Mouse (Mus musculus) ES-E14 (cell line): Measurements from ENCODE around the gene Ifna16. TPM values are rescaled to one million over a fixed set of nuclear protein-coding genes. Genes with fewer than 3 reads are reported as not detected.

Experiments used
- DNase-seq: peaks from one replicate; pipeline ENCODE4 v3.0.0-alpha.2; 2013; ENCODE audit warnings: low read depth, low spot score
- H3K27ac ChIP-seq: 2 replicates; pipeline ENCODE4 v1.5.1; 2012; ENCODE audit warnings: low read depth, mild to moderate bottlenecking, low read length, moderate library complexity, mixed read lengths; ENCODE audit not compliant: poor library complexity, insufficient read depth, severe bottlenecking
- H3K36me3 ChIP-seq: 2 replicates; pipeline ENCODE4 v1.6.1; 2012; ENCODE audit warnings: mild to moderate bottlenecking, low read length, moderate library complexity, mixed read lengths; ENCODE audit not compliant: control insufficient read depth, poor library complexity, insufficient read depth, severe bottlenecking
- H3K4me1 ChIP-seq, 2 experiments: fragments of 150-350 bp in 1 of 2; sonication (generic) in 1 of 2; 2 replicates each; pipeline ENCODE4 v1.6.1; 2012; ENCODE audit warnings: low read length in 2 of 2, mild to moderate bottlenecking in 1 of 2, mixed read lengths in 1 of 2; ENCODE audit not compliant: control insufficient read depth in 2 of 2, insufficient read depth in 2 of 2, poor library complexity in 1 of 2
- H3K4me3 ChIP-seq, 2 experiments: fragments of 150-350 bp in 1 of 2; sonication (generic) in 1 of 2; 2 replicates each; pipeline ENCODE4 v1.5.1; 2012; ENCODE audit warnings: low read length in 2 of 2, low read depth in 1 of 2, mild to moderate bottlenecking in 1 of 2, mixed read lengths in 1 of 2; ENCODE audit not compliant: insufficient read depth in 1 of 2, poor library complexity in 1 of 2, severe bottlenecking in 1 of 2
- H3K9ac ChIP-seq: 2 replicates; pipeline ENCODE4 v1.6.1; 2012; ENCODE audit warnings: low read depth, mild to moderate bottlenecking, low read length, mixed read lengths; ENCODE audit not compliant: poor library complexity, insufficient read depth, severe bottlenecking
- H3K9me3 ChIP-seq: fragments of 150-350 bp; sonication (generic); 2 replicates; pipeline ENCODE4 v1.6.1; 2012; ENCODE audit warnings: low read depth, mild to moderate bottlenecking, low read length; ENCODE audit not compliant: control insufficient read depth, insufficient read depth
- CHD2 ChIP-seq: IDR thresholded peaks from 2 replicates; pipeline ENCODE4 v1.6.1; 2014; ENCODE audit warnings: mild to moderate bottlenecking, low read depth, low read length, inconsistent platforms
- HCFC1 ChIP-seq: IDR thresholded peaks from 2 replicates; pipeline ENCODE4 v1.6.1; 2012; ENCODE audit warnings: low read length, inconsistent platforms, borderline replicate concordance; ENCODE audit not compliant: insufficient read depth
- MAFK ChIP-seq: IDR thresholded peaks from 2 replicates; pipeline ENCODE4 v1.6.1; 2014; ENCODE audit warnings: mild to moderate bottlenecking, low read depth, low read length, inconsistent platforms; ENCODE audit not compliant: insufficient read depth
- ZC3H11A ChIP-seq: IDR thresholded peaks from 2 replicates; pipeline ENCODE4 v1.6.1; 2012; ENCODE audit warnings: low read depth, mild to moderate bottlenecking, inconsistent platforms, low read length, borderline replicate concordance
- ZNF384 ChIP-seq: IDR thresholded peaks from 2 replicates; pipeline ENCODE4 v1.6.1; 2012; ENCODE audit warnings: low read depth, low read length, inconsistent platforms
- in situ Hi-C, 2 experiments: fragments of 600-800 bp; cut with MboI; formaldehyde crosslinking; loops; one replicate each; pipeline ENCODE4 v1.15.1; 2025; ENCODE audit warnings: low sequenced_read_pairs in 2 of 2, inconsistent platforms in 1 of 2; ENCODE audit not compliant: unreplicated experiment in 2 of 2
- total RNA-seq: library from RNA; depleted of rRNA; stranded (reverse); fragments of 300-350 nt; gene quantifications from 2 replicates; pipeline ENCODE4 v1.2.3, GENCODE M21; 2012

Ifna16 gene
- total RNA-seq, 1 experiment, result not detected

DNA sequence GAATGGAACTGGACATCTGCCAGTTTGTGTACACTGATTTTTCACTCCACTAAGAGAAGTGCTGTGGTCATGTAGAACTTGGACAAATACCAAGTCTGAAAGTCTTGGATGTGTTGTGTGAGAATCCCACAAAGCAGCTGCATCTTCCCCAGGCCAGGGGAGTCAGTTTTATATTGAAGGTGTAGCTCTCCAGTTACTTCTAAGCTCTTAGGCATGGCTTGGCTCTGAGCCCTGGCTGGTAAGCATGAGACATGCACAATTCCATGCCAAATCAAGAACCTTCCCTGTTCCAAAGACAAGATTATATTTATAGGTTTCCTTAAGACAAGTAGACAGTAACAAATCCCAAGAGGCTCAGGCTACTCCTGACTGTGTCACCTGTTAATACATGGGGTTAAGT, 38.3 kb upstream of the Ifna16 start:
- DNase-seq, result no peak
- Histone ChIP-seq H3K4me3 (no peak overlapping the region), H3K9me3 (no peaks in the 10 kb centered on the region), H3K9ac (no peak overlapping the region), H3K27ac (no peak overlapping the region), H3K36me3 (peaks cover 1% of the 10 kb centered on the region; the same call in 1 of the 2 replicates), H3K4me1 (no peaks in the 10 kb centered on the region)
- TF ChIP-seq ZC3H11A, result no peak
- no peak for TF ChIP-seq MAFK
- TF ChIP-seq ZNF384, result no peak
- no peak for TF ChIP-seq HCFC1
- no peak for TF ChIP-seq CHD2
- in situ Hi-C loops, result no loop called here

DNA sequence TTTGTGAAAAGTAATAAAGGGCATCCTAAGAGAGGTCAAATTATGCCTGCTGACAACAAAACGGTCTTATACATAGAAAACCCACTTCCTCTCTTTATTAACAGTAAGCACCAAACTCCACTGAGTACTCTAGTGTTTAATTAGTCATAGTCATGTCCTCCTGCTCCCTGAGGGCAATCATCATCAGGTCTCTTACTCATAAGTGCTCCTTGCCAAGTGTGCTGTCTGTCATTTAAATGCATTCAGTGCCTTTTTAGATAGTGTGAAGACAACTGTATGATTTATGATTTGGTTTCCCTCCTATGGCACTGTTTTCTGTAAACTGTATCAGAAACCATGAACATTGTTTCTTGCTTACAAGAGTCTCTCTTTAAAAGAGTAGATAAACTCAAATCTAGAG, 37.6 kb upstream of the Ifna16 start:
- DNase-seq, result no peak
- Histone ChIP-seq H3K4me3 (no peak overlapping the region), H3K36me3 (no peaks in the 10 kb centered on the region; the same call in 1 of the 2 replicates), H3K4me1 (no peaks in the 10 kb centered on the region), H3K27ac (no peak overlapping the region), H3K9me3 (no peaks in the 10 kb centered on the region), H3K9ac (no peak overlapping the region)
- TF ChIP-seq HCFC1, result no peak
- TF ChIP-seq CHD2, result no peak
- no peak for TF ChIP-seq ZC3H11A
- no peak for TF ChIP-seq ZNF384
- TF ChIP-seq MAFK, result no peak
- in situ Hi-C loops, result no loop called here

DNA sequence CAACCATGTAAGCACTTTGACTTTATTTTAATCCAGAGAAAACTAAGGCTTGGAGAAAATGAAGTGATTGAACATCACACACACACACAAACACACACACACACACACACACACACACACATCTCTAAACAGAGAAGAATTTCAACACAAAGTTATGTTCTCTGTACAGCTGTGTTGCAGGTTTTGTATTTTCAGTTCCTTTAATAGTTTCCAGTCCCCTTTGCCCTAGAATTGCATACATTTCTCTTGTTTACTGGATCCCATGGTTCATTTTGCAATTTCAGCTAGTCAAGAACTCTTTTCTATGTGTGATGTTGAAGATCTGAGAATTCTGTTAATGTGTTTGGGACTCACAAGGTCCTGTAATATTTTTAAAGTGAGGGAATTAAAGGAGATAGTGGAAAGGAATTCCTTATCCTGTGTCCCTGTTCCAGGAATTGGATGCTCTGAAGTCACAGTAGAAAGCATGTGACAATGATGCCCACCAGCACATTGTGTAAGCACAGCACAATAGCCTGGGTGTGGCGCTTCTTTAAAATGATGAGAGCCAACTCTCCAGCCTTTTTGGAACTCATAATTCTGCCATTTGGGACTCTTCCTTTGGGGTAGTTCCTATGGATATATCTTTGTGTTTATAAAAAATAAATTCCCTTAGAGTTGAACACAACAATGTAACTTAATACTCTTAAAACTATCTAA, 30.6 kb upstream of the Ifna16 start:
- H3K9me3 ChIP-seq, result no peaks in the 10 kb centered on the region
- in situ Hi-C loops, result no loop called here
- no peak overlapping the region for H3K27ac ChIP-seq
- TF ChIP-seq HCFC1, result no peak
- TF ChIP-seq MAFK, result no peak
- TF ChIP-seq CHD2, result no peak
- no peak for TF ChIP-seq ZC3H11A
- no peak for TF ChIP-seq ZNF384
- no peak overlapping the region for H3K4me3 ChIP-seq
- H3K36me3 ChIP-seq, result no peaks in the 10 kb centered on the region
- no peak for DNase-seq
- H3K4me1 ChIP-seq, result 0 out of 4 replicates have a peak, but pooled peaks cover 0 to 4% of the 10 kb centered on the region in 2 experiments
- H3K9ac ChIP-seq, result no peak overlapping the region

DNA sequence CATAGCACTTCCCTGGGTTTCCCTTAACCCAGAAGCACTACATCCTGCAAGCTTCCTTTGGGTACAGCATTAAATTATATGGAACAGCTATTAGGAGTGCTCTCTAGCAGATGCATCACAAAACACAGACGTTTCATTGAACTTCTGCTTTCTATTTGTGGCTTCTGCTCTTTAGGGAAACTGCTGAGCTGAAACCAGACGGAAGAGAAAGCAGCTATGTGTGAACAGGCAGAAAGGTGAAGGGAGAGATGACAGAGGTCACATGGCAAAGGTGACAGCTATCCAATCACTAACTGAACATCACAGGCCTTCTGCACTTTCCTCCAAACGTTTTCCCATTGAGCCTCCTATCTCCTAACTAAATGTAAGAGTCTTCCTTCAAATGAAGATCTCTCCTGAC, 29.2 kb upstream of the Ifna16 start:
- H3K36me3 ChIP-seq, result no peaks in the 10 kb centered on the region
- H3K9me3 ChIP-seq, result no peaks in the 10 kb centered on the region
- no peak overlapping the region for H3K9ac ChIP-seq
- DNase-seq, result no peak
- no peak for TF ChIP-seq MAFK
- no peak for TF ChIP-seq ZC3H11A
- no peak for TF ChIP-seq ZNF384
- TF ChIP-seq CHD2, result no peak
- no peak for TF ChIP-seq HCFC1
- in situ Hi-C loops, result no loop called here
- no peak overlapping the region for H3K4me3 ChIP-seq
- H3K27ac ChIP-seq, result no peak overlapping the region
- 0 out of 4 replicates have a peak, but pooled peaks cover 0 to 4% of the 10 kb centered on the region in 2 experiments for H3K4me1 ChIP-seq
